Mouse (Mus musculus): Measurements from ENCODE around the gene Ythdf2. TPM values are rescaled to one million over a fixed set of nuclear protein-coding genes. Genes with fewer than 3 reads are reported as not detected.

The Ythdf2 gene
- polyA plus RNA-seq, 1 experiment from 2014 or later: 134 TPM

Small RNAs within 50 kb of the gene (microRNA-seq; reads per million reads assigned to microRNA genes)
- gene Gm22033: not detected

Other genes with a start within 250 kb of the Ythdf2 start
- gene Gm10300, start 137.6 kb downstream of the Ythdf2 start, polyA plus RNA-seq (2015; fragmentation: Nextera tagmentation; extraction: Ambion mirVana): not detected in 2 replicates
- gene Epb41, start 137.0 kb downstream of the Ythdf2 start, polyA plus RNA-seq (2015; fragmentation: Nextera tagmentation; extraction: Ambion mirVana): 94.7 and 95.1 TPM in 2 replicates
- gene Oprd1, start 67.8 kb downstream of the Ythdf2 start, polyA plus RNA-seq (2015; fragmentation: Nextera tagmentation; extraction: Ambion mirVana): 0.44 and 0.48 TPM in 2 replicates
- 47.1 and 48.7 TPM in 2 replicates for gene Gmeb1, start 49.3 kb upstream of the Ythdf2 start, polyA plus RNA-seq (2015; fragmentation: Nextera tagmentation; extraction: Ambion mirVana)
- gene Taf12, start 62.1 kb upstream of the Ythdf2 start, polyA plus RNA-seq (2015; fragmentation: Nextera tagmentation; extraction: Ambion mirVana): 44.6 and 49.0 TPM in 2 replicates
- 0.80 and 0.84 TPM in 2 replicates for gene Rab42, start 91.1 kb upstream of the Ythdf2 start, polyA plus RNA-seq (2015; fragmentation: Nextera tagmentation; extraction: Ambion mirVana)
- 75.7 and 80.9 TPM in 2 replicates for gene Trnau1ap, start 117.2 kb upstream of the Ythdf2 start, polyA plus RNA-seq (2015; fragmentation: Nextera tagmentation; extraction: Ambion mirVana)
- 37.2 and 42.1 TPM in 2 replicates for gene Rcc1, start 141.3 kb upstream of the Ythdf2 start, polyA plus RNA-seq (2015; fragmentation: Nextera tagmentation; extraction: Ambion mirVana)
- gene Phactr4, start 210.2 kb upstream of the Ythdf2 start, polyA plus RNA-seq (2015; fragmentation: Nextera tagmentation; extraction: Ambion mirVana): 10.5 and 11.5 TPM in 2 replicates